Mouse (Mus musculus): ENCODE measurements around the gene Snrnp200. TPM values are rescaled to one million over a fixed set of nuclear protein-coding genes. Genes with fewer than 3 reads are reported as not detected.

Snrnp200 gene
- polyA plus RNA-seq, 1 experiment from 2014 or later = 14.2 TPM

GRCm38 (mm10) chr2:127240065-127240464 lies 31.9 kb downstream of the Snrnp200 start:
- no peak for TF ChIP-seq CTCF (IDR thresholded peaks at IDR 0.05; ENCODE audit: low read depth)
- H3K36me3 ChIP-seq (ENCODE audit: control insufficient read depth, insufficient read depth) = peaks cover 84% of the 10 kb centered on the region
- WGBS = 98% methylated on average over 2 of the region's 2 CpGs

GRCm38 (mm10) chr2:127247592-127248333 lies 39.6 kb downstream of the Snrnp200 start, which contains the start of the genes Ciao1 and Tmem127:
Gene Ciao1, minus strand, starts transcription at chr2:127247816.
Gene Tmem127, plus strand, starts transcription at chr2:127247908.
- H3K4me1 ChIP-seq (replicated peaks; ENCODE audit: control insufficient read depth, insufficient read depth, low read length) = peaks cover 5% of the 10 kb centered on the region
- TF ChIP-seq CTCF (IDR thresholded peaks at IDR 0.05; ENCODE audit: low read depth) = no peak
- H3K4me3 ChIP-seq (ENCODE audit: low read depth, low read length) = peak within 1 kb of the TSS; percentile 92
- peak within 1 kb of the TSS; percentile 96 for H3K9ac ChIP-seq (ENCODE audit: low read depth, low read length)
- ATAC-seq = peak; percentile 99
- H3K27me3 ChIP-seq (replicated peaks; ENCODE audit: control insufficient read depth, insufficient read depth, low read length) = no peaks in the 10 kb centered on the region
- no peaks in the 10 kb centered on the region for H3K9me3 ChIP-seq (ENCODE audit: control insufficient read depth)
- WGBS = 0% methylated on average over 53 of the region's 53 CpGs
- H3K4me2 ChIP-seq (replicated peaks; ENCODE audit: low read depth) = peak within 1 kb of the TSS; percentile 94
- peaks cover 33% of the 10 kb centered on the region for H3K36me3 ChIP-seq (ENCODE audit: control insufficient read depth, insufficient read depth)
- H3K27ac ChIP-seq (ENCODE audit: low read depth, low read length) = peak within 1 kb of the TSS; percentile 82

More at GRCm38 (mm10) chr2:127240065-127240464, 31.9 kb downstream of the Snrnp200 start:
- Histone ChIP-seq H3K4me3 (ENCODE audit: low read depth, low read length) (no peak overlapping the region), H3K27ac (ENCODE audit: low read depth, low read length) (no peak overlapping the region), H3K4me2 (replicated peaks; ENCODE audit: low read depth) (no peak overlapping the region), H3K9me3 (ENCODE audit: control insufficient read depth) (no peaks in the 10 kb centered on the region), H3K9ac (ENCODE audit: low read depth, low read length) (no peak overlapping the region), H3K27me3 (replicated peaks; ENCODE audit: control insufficient read depth, insufficient read depth, low read length) (no peaks in the 10 kb centered on the region), H3K4me1 (replicated peaks; ENCODE audit: control insufficient read depth, insufficient read depth, low read length) (no peaks in the 10 kb centered on the region)
- no peak for ATAC-seq

GRCm38 (mm10) chr2:127248334-127249004 lies 40.3 kb downstream of the Snrnp200 start:
- peaks cover 28% of the 10 kb centered on the region for H3K36me3 ChIP-seq (ENCODE audit: control insufficient read depth, insufficient read depth)
- ATAC-seq = peak; percentile 34
- H3K27me3 ChIP-seq (replicated peaks; ENCODE audit: control insufficient read depth, insufficient read depth, low read length) = no peaks in the 10 kb centered on the region
- H3K4me3 ChIP-seq (ENCODE audit: low read depth, low read length) = peak overlapping the region; percentile 92
- peak overlapping the region; percentile 94 for H3K4me2 ChIP-seq (replicated peaks; ENCODE audit: low read depth)
- WGBS = under 1% methylated on average over 38 of the region's 39 CpGs
- TF ChIP-seq CTCF (IDR thresholded peaks at IDR 0.05; ENCODE audit: low read depth) = peak; percentile 53
- peaks cover 5% of the 10 kb centered on the region for H3K4me1 ChIP-seq (replicated peaks; ENCODE audit: control insufficient read depth, insufficient read depth, low read length)
- peak overlapping the region; percentile 82 for H3K27ac ChIP-seq (ENCODE audit: low read depth, low read length)
- H3K9ac ChIP-seq (ENCODE audit: low read depth, low read length) = peak overlapping the region; percentile 96
- no peaks in the 10 kb centered on the region for H3K9me3 ChIP-seq (ENCODE audit: control insufficient read depth)

- WGBS = 90% methylated on average over 9 of the region's 9 CpGs
- TF ChIP-seq CTCF (IDR thresholded peaks at IDR 0.05; ENCODE audit: low read depth) = no peak
- H3K4me2 ChIP-seq (replicated peaks; ENCODE audit: low read depth) = no peak overlapping the region
- H3K27ac ChIP-seq (ENCODE audit: low read depth, low read length) = no peak overlapping the region
- H3K9me3 ChIP-seq (ENCODE audit: control insufficient read depth) = no peaks in the 10 kb centered on the region
- H3K4me1 ChIP-seq (replicated peaks; ENCODE audit: control insufficient read depth, insufficient read depth, low read length) = peaks cover 5% of the 10 kb centered on the region
- H3K36me3 ChIP-seq (ENCODE audit: control insufficient read depth, insufficient read depth) = peaks cover 14% of the 10 kb centered on the region; the same call in 1 of the 2 replicates
- H3K4me3 ChIP-seq (ENCODE audit: low read depth, low read length) = no peak overlapping the region
- no peaks in the 10 kb centered on the region for H3K27me3 ChIP-seq (replicated peaks; ENCODE audit: control insufficient read depth, insufficient read depth, low read length)
- ATAC-seq = no peak
- no peak overlapping the region for H3K9ac ChIP-seq (ENCODE audit: low read depth, low read length)
These were observed 42.3 kb downstream of the Snrnp200 start for GRCm38 (mm10) chr2:127250291-127251008.

- Histone ChIP-seq H3K4me3 (ENCODE audit: low read depth, low read length) (no peak overlapping the region), H3K9ac (ENCODE audit: low read depth, low read length) (no peak overlapping the region), H3K36me3 (ENCODE audit: control insufficient read depth, insufficient read depth) (peaks cover 16% of the 10 kb centered on the region; the same call in 1 of the 2 replicates), H3K4me2 (replicated peaks; ENCODE audit: low read depth) (no peak overlapping the region), H3K9me3 (ENCODE audit: control insufficient read depth) (no peaks in the 10 kb centered on the region), H3K27ac (ENCODE audit: low read depth, low read length) (peak overlapping the region; percentile 29; the same call in 1 of the 2 replicates), H3K4me1 (replicated peaks; ENCODE audit: control insufficient read depth, insufficient read depth, low read length) (peaks cover 5% of the 10 kb centered on the region), H3K27me3 (replicated peaks; ENCODE audit: control insufficient read depth, insufficient read depth, low read length) (no peaks in the 10 kb centered on the region)
- TF ChIP-seq CTCF (IDR thresholded peaks at IDR 0.05; ENCODE audit: low read depth) = no peak
- ATAC-seq = no peak
- WGBS = 73% methylated on average over 3 of the region's 3 CpGs
These were observed 43.3 kb downstream of the Snrnp200 start for GRCm38 (mm10) chr2:127251457-127251856.

Data from intestine, postnatal 0 days (tissue).